Mouse (Mus musculus) spleen, embryonic (tissue): Measurements from ENCODE around the gene Slc39a7.

Source experiments
- CTCF ChIA-PET: fragments of 350-600 bp; sonication (Branson Sonifier 250); formaldehyde crosslinking; loops from one replicate; lab custom pipeline; 2022; lab: Charles Lee

Slc39a7 gene

GRCm38 (mm10) chr17:34032174-34032632 lies 721 bp upstream of the Slc39a7 start:
- CTCF ChIA-PET = interaction anchor here (0.8 kb wide), 1 partner anchor 157 kb away, joined by 4 read pairs; no protein-coding TSS in a partner anchor

- CTCF ChIA-PET = interaction anchor here (0.6 kb wide), 1 partner anchor 12 kb away, joined by 3 read pairs; no protein-coding TSS in a partner anchor
Measured at GRCm38 (mm10) chr17:34030861-34031326, 588 bp downstream of the Slc39a7 start.

- CTCF ChIA-PET = interaction anchor here (0.6 kb wide), 1 partner anchor 11 kb away, joined by 3 read pairs; no protein-coding TSS in a partner anchor
Measured at GRCm38 (mm10) chr17:34029890-34030595, 1.4 kb downstream of the Slc39a7 start.

GRCm38 (mm10) chr17:34029150-34029889 lies 2.2 kb downstream of the Slc39a7 start:
- CTCF ChIA-PET = no interaction called here

GRCm38 (mm10) chr17:34028501-34029149 lies 2.9 kb downstream of the Slc39a7 start:
- CTCF ChIA-PET = no interaction called here

GRCm38 (mm10) chr17:34027656-34028223 lies 3.7 kb downstream of the Slc39a7 start, which contains the start of gene H2-Ke6:
Gene H2-Ke6 (minus strand): TSS chr17:34028060.
- CTCF ChIA-PET = no interaction called here

GRCm38 (mm10) chr17:34026917-34027655 lies 4.4 kb downstream of the Slc39a7 start:
- CTCF ChIA-PET = interaction anchor here (0.6 kb wide), 1 partner anchor 20 kb away, joined by 3 read pairs; no protein-coding TSS in a partner anchor

GRCm38 (mm10) chr17:34026221-34026620 lies 5.3 kb downstream of the Slc39a7 start:
- CTCF ChIA-PET = no interaction called here

GRCm38 (mm10) chr17:34025756-34026151 lies 5.7 kb downstream of the Slc39a7 start:
- CTCF ChIA-PET = interaction anchor here (0.6 kb wide), 2 partner anchors 21 to 60 kb away, joined by 4 to 9 read pairs; no protein-coding TSS in a partner anchor

- CTCF ChIA-PET = interaction anchor here (0.6 kb wide), 2 partner anchors 22 to 61 kb away, joined by 4 to 9 read pairs; no protein-coding TSS in a partner anchor
Measured at GRCm38 (mm10) chr17:34024861-34025755, 6.4 kb downstream of the Slc39a7 start.

- CTCF ChIA-PET = interaction anchor here (0.7 kb wide), 1 partner anchor 187 kb away, joined by 3 read pairs; no protein-coding TSS in a partner anchor
Measured at GRCm38 (mm10) chr17:34024317-34024821, 7.1 kb downstream of the Slc39a7 start, which contains the start of gene Ring1. Gene Ring1 (minus strand): TSS chr17:34024680.

- CTCF ChIA-PET = no interaction called here
Measured at GRCm38 (mm10) chr17:34023678-34024077, 7.8 kb downstream of the Slc39a7 start.

- CTCF ChIA-PET = interaction anchor here (0.6 kb wide), 1 partner anchor 156 kb away, joined by 7 read pairs; no protein-coding TSS in a partner anchor
Measured at GRCm38 (mm10) chr17:34022987-34023386, 8.5 kb downstream of the Slc39a7 start.

GRCm38 (mm10) chr17:34022414-34022783 lies 9.1 kb downstream of the Slc39a7 start:
- CTCF ChIA-PET = interaction anchor here (0.6 kb wide), 2 partner anchors 15 to 157 kb away, joined by 3 to 7 read pairs; no protein-coding TSS in a partner anchor

- CTCF ChIA-PET = interaction anchor here (0.6 kb wide), 1 partner anchor 14 kb away, joined by 3 read pairs; no protein-coding TSS in a partner anchor
Measured at GRCm38 (mm10) chr17:34021539-34022413, 9.7 kb downstream of the Slc39a7 start.

GRCm38 (mm10) chr17:34013436-34013835 lies 18.0 kb downstream of the Slc39a7 start:
- CTCF ChIA-PET = interaction anchor here (0.6 kb wide), 2 partner anchors 73 to 101 kb away, joined by 4 to 9 read pairs; no protein-coding TSS in a partner anchor

- CTCF ChIA-PET = interaction anchor here (0.6 kb wide), 1 partner anchor 107 kb away, joined by 5 read pairs; no protein-coding TSS in a partner anchor
Measured at GRCm38 (mm10) chr17:34010156-34010555, 21.3 kb downstream of the Slc39a7 start.
